Mouse (Mus musculus) granulocyte monocyte progenitor cell, adult 5-6 weeks (primary cell): ENCODE data around the gene Vmn2r79. TPM values are rescaled to one million over a fixed set of nuclear protein-coding genes. Genes with fewer than 3 reads are reported as not detected.
"Not testable (repeated sequence)": the region's sequence is repeated elsewhere in the genome, so short reads cannot be mapped to it uniquely, and the experiment has no call there.

Experiments
- ATAC-seq: replicated peaks from 2 replicates; pipeline ENCODE4 v1.8.0; 2016; ENCODE audit warnings: mild to moderate bottlenecking, moderate TSS enrichment, inconsistent platforms; ENCODE audit not compliant: poor library complexity, severe bottlenecking
- total RNA-seq, 2 experiments: library from RNA; stranded (forward) in 1 of 2; stranded (reverse) in 1 of 2; fragments of 200-712, 200-1000 nt in 1 of 2; fragments of >200 nt in 1 of 2; fragmentation: Nextera tagmentation in 1 of 2; gene quantifications; 2 replicates each; pipeline ENCODE4 v1.2.3; 2014 to 2017

Gene Vmn2r79
- not detected in 2 replicates for total RNA-seq (2014; fragmentation: Nextera tagmentation)
- not detected in 2 replicates for total RNA-seq (2017)

DNA sequence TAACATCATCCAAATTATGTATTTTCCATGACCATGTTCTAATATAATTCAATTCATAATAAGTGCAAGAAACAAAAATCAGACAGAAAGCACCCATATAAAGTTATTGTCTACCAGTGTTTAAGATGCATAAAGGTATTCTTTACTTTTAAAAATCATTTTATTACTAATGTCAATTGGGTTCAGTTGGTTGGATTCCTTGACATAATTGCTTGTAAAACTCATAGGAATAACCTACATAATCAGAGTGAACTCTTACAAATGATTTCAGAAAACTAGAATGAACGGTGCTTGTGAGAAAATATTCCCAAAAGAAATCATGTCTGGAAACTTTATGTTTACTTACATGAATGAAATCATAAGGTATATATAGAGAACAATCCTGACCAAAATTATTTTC is at the start of gene Vmn2r79:
Gene Vmn2r79, plus strand, starts transcription at position 301 of the 400 bp plus-strand sequence.
- ATAC-seq, result not testable (repeated sequence)

DNA sequence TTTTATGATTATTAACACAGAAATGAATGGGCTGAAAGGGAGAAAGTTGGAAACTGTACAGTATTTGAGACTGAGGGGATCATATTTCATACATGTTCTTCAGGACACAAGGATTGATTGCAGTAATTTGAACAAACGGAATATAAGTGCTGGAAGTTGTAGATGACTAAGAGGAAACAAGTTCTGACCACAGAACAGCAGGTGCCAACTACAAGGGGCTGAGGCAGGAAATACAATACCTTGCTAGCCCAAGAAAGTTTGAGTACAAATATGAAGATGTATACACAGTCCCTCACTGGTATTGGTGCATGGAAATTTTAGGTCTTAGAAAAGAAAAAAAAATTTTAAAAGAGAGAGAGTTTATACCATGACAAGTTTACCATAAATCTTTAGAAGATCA is 1.2 kb upstream of the Vmn2r79 start:
- ATAC-seq, result no peak

DNA sequence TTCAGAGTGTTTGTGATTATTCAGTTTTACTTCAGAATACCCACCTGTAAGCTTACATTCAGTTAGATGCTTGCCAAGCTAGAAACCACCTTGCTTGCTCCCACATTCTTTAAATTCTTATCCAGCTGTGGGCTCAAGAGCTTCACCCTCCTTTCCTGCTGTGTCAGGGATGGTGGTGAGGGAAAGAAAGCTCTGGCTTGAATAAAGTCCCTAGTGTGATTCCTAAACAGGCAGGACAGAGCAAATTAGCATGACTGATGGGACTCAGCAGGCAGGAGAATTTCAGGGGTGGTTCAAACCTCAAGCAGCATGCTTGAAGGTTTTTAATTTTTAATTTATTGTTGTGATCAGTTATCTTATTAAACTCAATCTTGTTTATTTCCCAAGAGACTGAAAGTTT is 30.6 kb downstream of the Vmn2r79 start:
- not testable (repeated sequence) for ATAC-seq

DNA sequence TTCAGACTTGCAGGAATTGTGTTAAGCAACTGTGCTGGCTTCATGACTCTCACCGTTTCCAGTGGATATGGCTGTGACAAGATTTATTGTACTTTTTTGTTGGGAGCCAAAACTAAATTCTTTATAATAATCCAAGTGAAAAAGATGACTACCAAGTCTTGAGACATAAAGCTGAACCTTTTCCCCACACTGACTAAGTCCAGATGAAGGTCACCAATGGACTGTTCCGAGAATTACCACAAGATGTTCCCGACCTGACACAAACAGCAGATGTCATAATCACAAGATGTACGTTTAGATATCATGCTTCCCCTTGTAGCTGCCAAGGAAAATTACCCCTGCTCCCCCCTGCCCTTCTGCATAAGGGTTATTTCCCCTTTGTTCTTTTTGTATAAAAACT is 67.7 kb downstream of the Vmn2r79 start:
- ATAC-seq, result no peak

Other genes with a start within 250 kb of the Vmn2r79 start
- not detected in 2 replicates for gene Folh1, start 220.2 kb upstream of the Vmn2r79 start, total RNA-seq (2014; fragmentation: Nextera tagmentation)
- gene Folh1, start 220.2 kb upstream of the Vmn2r79 start, total RNA-seq (2017), result not detected in 2 replicates
- gene Vmn2r77, start 201.1 kb upstream of the Vmn2r79 start, total RNA-seq (2014; fragmentation: Nextera tagmentation), result not detected in 2 replicates
- gene Vmn2r77, start 201.1 kb upstream of the Vmn2r79 start, total RNA-seq (2017), result not detected in 2 replicates
- gene Vmn2r78, start 81.0 kb upstream of the Vmn2r79 start, total RNA-seq (2014; fragmentation: Nextera tagmentation), result not detected in 2 replicates
- not detected in 2 replicates for gene Vmn2r78, start 81.0 kb upstream of the Vmn2r79 start, total RNA-seq (2017)
- not detected in 2 replicates for gene Nox4, start 250.0 kb downstream of the Vmn2r79 start, total RNA-seq (2014; fragmentation: Nextera tagmentation)
- gene Nox4, start 250.0 kb downstream of the Vmn2r79 start, total RNA-seq (2017), result not detected in 2 replicates